ENCODE assay signal across 8 mouse cellular contexts in the genomic region with DNA sequence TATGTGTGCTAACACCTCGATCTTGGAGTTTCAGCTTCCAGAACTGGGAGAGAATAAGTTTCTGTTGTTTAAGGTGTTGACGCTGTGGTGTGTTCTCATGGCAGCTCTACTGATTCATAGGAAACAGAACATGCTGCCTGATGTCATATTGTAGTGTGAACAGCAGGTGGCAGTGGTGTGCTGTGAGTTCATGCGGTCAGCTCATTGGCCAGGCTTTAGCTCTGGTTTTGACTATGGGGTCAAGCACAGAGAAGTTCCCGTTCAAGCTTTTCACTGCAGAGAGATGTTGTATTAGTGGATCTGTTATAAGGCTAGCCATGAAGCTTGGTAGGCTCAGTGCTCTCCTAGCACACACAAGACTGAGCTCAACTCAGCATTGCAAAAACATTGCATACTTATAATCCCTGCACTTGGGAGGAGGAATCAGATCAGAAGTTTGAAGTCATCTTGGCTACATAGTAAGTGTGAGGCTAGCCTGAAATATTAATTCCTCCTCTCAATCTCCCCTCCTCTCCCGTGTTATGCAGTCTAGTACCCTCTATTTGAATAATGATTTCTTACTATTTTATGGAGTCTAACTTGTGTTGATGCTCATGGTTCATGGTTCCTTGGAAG.
A peak's percentile ranks its signal among the peaks of the same experiment; 100 is the strongest.
DNase-seq lines count a peak whose midpoint lies in the region; ATAC-seq and TF ChIP-seq lines count a peak whose summit lies in the region.

No protein-coding gene starts in this region.

- H3K4me2 ChIP-seq in embryonic facial prominence, embryonic 11.5 days (ENCODE audit: low read depth, low read length) = no peak overlapping the region
- H3K4me2 ChIP-seq in liver, postnatal 0 days (ENCODE audit: low read depth, low read length) = no peak overlapping the region

- ATAC-seq in embryonic facial prominence, embryonic 11.5 days (replicated peaks; ENCODE audit: insufficient number of reproducible peaks, low FRiP score, low TSS enrichment, low read depth) = peak; percentile 87
- ATAC-seq in liver, postnatal 0 days = peak; percentile 29; the same call in 1 of the 2 replicates

- no peak overlapping the region for H3K9ac ChIP-seq in ES-Bruce4 (ENCODE audit: low read depth, poor library complexity, severe bottlenecking)
- no peak overlapping the region for H3K9ac ChIP-seq in embryonic facial prominence, embryonic 11.5 days (replicated peaks; ENCODE audit: low read length)
- H3K9ac ChIP-seq in liver, postnatal 0 days (replicated peaks) = no peak overlapping the region

- no peak for TF ChIP-seq POLR2A in ES-Bruce4 (IDR thresholded peaks at IDR 0.05; ENCODE audit: insufficient read depth, low read length)

- no peaks in the 10 kb centered on the region for H3K27me3 ChIP-seq in ES-Bruce4 (ENCODE audit: control insufficient read depth, insufficient read depth, low read length, poor library complexity, severe bottlenecking)
- H3K27me3 ChIP-seq in embryonic facial prominence, embryonic 11.5 days (ENCODE audit: control insufficient read depth, insufficient read depth, low read length) = no peaks in the 10 kb centered on the region
- H3K27me3 ChIP-seq in liver, postnatal 0 days (ENCODE audit: insufficient read depth, low read length) = no peaks in the 10 kb centered on the region

- peak; percentile 75 for TF ChIP-seq CTCF in ES-Bruce4 (IDR thresholded peaks at IDR 0.05; ENCODE audit: low read depth, low read length)
- peak; percentile 85 for TF ChIP-seq CTCF in liver, postnatal 0 days (IDR thresholded peaks at IDR 0.05; ENCODE audit: low read depth)

- intact Hi-C loops in heart, postnatal 36 days (cut with DNase I) = loop anchor here (5.0 kb wide), 2 partner anchors 335 to 1150 kb away; partner anchors contain the start of gene Nkain2

- WGBS in embryonic facial prominence, embryonic 11.5 days = 26% methylated on average over 5 of the region's 5 CpGs
- 14% methylated on average over 5 of the region's 5 CpGs for WGBS in large intestine, adult 2 months
- WGBS in liver, postnatal 0 days (ENCODE audit: insufficient replicate concordance) = 16% methylated on average over 5 of the region's 5 CpGs

- H3K36me3 ChIP-seq in ES-Bruce4 (ENCODE audit: control insufficient read depth, insufficient read depth, low read length, poor library complexity, severe bottlenecking) = no peaks in the 10 kb centered on the region
- no peaks in the 10 kb centered on the region for H3K36me3 ChIP-seq in embryonic facial prominence, embryonic 11.5 days (replicated peaks; ENCODE audit: control insufficient read depth, insufficient read depth, low read depth, low read length)
- no peaks in the 10 kb centered on the region for H3K36me3 ChIP-seq in liver, postnatal 0 days (replicated peaks; ENCODE audit: insufficient read depth, low read length)

- no peaks in the 10 kb centered on the region for H3K4me1 ChIP-seq in ES-Bruce4 (ENCODE audit: control insufficient read depth, insufficient read depth, low read length)
- H3K4me1 ChIP-seq in embryonic facial prominence, embryonic 11.5 days (ENCODE audit: control insufficient read depth, insufficient read depth, low read length) = no peaks in the 10 kb centered on the region
- H3K4me1 ChIP-seq in liver, postnatal 0 days (ENCODE audit: insufficient read depth) = no peaks in the 10 kb centered on the region

- no peaks in the 10 kb centered on the region for H3K9me3 ChIP-seq in ES-Bruce4 (replicated peaks; ENCODE audit: control insufficient read depth, insufficient read depth, low read length, poor library complexity, severe bottlenecking)
- H3K9me3 ChIP-seq in embryonic facial prominence, embryonic 11.5 days (replicated peaks; ENCODE audit: control insufficient read depth, low read length) = no peaks in the 10 kb centered on the region
- H3K9me3 ChIP-seq in liver, postnatal 0 days (ENCODE audit: low read length) = no peaks in the 10 kb centered on the region

- DNase-seq in adrenal gland, postnatal 36 days = peak; percentile 62 to 73
- DNase-seq in embryonic facial prominence, embryonic 11.5 days (ENCODE audit: low spot score) = peak; percentile 81
- peak; percentile 17 to 46 for DNase-seq in heart, postnatal 36 days
- peak; percentile 8 for DNase-seq in large intestine, adult 2 months (ENCODE audit: low read depth, low spot score)
- peak; percentile 68 for DNase-seq in liver, postnatal 0 days
- DNase-seq in ovary, postnatal 14 days (ENCODE audit: low spot score) = peak; percentile 50
- no peak for DNase-seq in spleen, postnatal 4 days (ENCODE audit: low spot score in 2 of 2)

- no peak for TF ChIP-seq EP300 in ES-Bruce4 (IDR thresholded peaks at IDR 0.05; ENCODE audit: insufficient read depth, low read depth, low read length)
- TF ChIP-seq EP300 in liver, postnatal 0 days (IDR thresholded peaks at IDR 0.05; ENCODE audit: low read depth) = no peak

- no peak overlapping the region for H3K4me3 ChIP-seq in ES-Bruce4 (ENCODE audit: low read depth, low read length)
- H3K4me3 ChIP-seq in embryonic facial prominence, embryonic 11.5 days (ENCODE audit: low read depth, low read length) = no peak overlapping the region
- H3K4me3 ChIP-seq in liver, postnatal 0 days (ENCODE audit: low read depth, low read length) = no peak overlapping the region

- H3K27ac ChIP-seq in ES-Bruce4 (ENCODE audit: insufficient read depth, low read length) = no peak overlapping the region
- H3K27ac ChIP-seq in embryonic facial prominence, embryonic 11.5 days (replicated peaks; ENCODE audit: low read depth, low read length) = no peak overlapping the region
- H3K27ac ChIP-seq in liver, postnatal 0 days (ENCODE audit: low read depth) = no peak overlapping the region

Comparison
In these comparisons a context has a peak if more than half of its experiments do, and no peak if none do; other contexts are left out.
1. DNase-seq: peak in adrenal gland, postnatal 36 days (2 of 2), embryonic facial prominence, embryonic 11.5 days (single experiment), heart, postnatal 36 days (2 of 2), large intestine, adult 2 months (single experiment), liver, postnatal 0 days (single experiment) and ovary, postnatal 14 days (single experiment); none in spleen, postnatal 4 days (0 of 2).